Mouse (Mus musculus) forebrain, embryonic 14.5 days (tissue): ENCODE measurements at regions not wholly inside any gene's neighbourhood (a gene's known extent, or its start where the extent isn't known, plus 50 kb on each side); places are given as distances from the start of the nearest gene placed in this dataset.

ENCODE experiments used
- ATAC-seq: fragments of 200-750 bp; cut with Nextera tagmentation; 2 replicates; pipeline ENCODE4 v1.8.0; 2017; ENCODE audit warnings: mild to moderate bottlenecking, moderate library complexity
- DNase-seq: peaks from one replicate; pipeline ENCODE4 v3.0.0-alpha.2; 2015; ENCODE audit warnings: low spot score
- H3K27ac ChIP-seq: fragments of 300-500 bp; sonication (generic); 2 replicates; pipeline ENCODE4 v1.5.1; 2014; ENCODE audit warnings: low read depth, mild to moderate bottlenecking, control low read depth, low read length, moderate library complexity
- H3K27me3 ChIP-seq: fragments of 300-500 bp; sonication (generic); replicated peaks from 2 replicates; pipeline ENCODE4 v1.6.1; 2014; ENCODE audit warnings: low read length, control low read depth, mixed read lengths; ENCODE audit not compliant: control insufficient read depth, insufficient read depth
- H3K36me3 ChIP-seq: fragments of 300-500 bp; sonication (generic); 2 replicates; pipeline ENCODE4 v1.6.1; 2014; ENCODE audit warnings: low read length, control low read depth; ENCODE audit not compliant: control insufficient read depth, insufficient read depth
- H3K4me1 ChIP-seq: fragments of 300-500 bp; sonication (generic); 2 replicates; pipeline ENCODE4 v1.6.1; 2014; ENCODE audit warnings: antibody characterized with exemption, low read length, control low read depth; ENCODE audit not compliant: control insufficient read depth, insufficient read depth
- H3K4me2 ChIP-seq: fragments of 300-500 bp; sonication (generic); 2 replicates; pipeline ENCODE4 v1.6.1; 2014; ENCODE audit warnings: mild to moderate bottlenecking, control low read depth, low read length
- H3K4me3 ChIP-seq: fragments of 300-500 bp; sonication (generic); 2 replicates; pipeline ENCODE4 v1.5.1; 2014; ENCODE audit warnings: low read depth, low read length, control low read depth
- H3K9ac ChIP-seq: fragments of 300-500 bp; sonication (generic); 2 replicates; pipeline ENCODE4 v1.6.1; 2014; ENCODE audit warnings: mild to moderate bottlenecking, low read length, control low read depth, moderate library complexity
- H3K9me3 ChIP-seq: fragments of 300-500 bp; sonication (generic); replicated peaks from 2 replicates; pipeline ENCODE4 v1.6.1; 2016; ENCODE audit warnings: low read length, control low read depth, mixed read lengths; ENCODE audit not compliant: control insufficient read depth
- WGBS: fragments of 180-500 bp; shearing (Covaris S2); extraction: QIAGEN DNeasy Blood & Tissue Kit; methylation state at CpG from one replicate; pipeline ENCODE4 v1.1.7; 2014; 5-methylcytosine and 5-hydroxymethylcytosine counted together

GRCm38 (mm10) chr1:90353325-90353724 is 149.5 kb downstream of the Ackr3 start:
- Histone ChIP-seq H3K27ac (no peak overlapping the region), H3K4me1 (no peaks in the 10 kb centered on the region), H3K36me3 (no peaks in the 10 kb centered on the region), H3K9ac (no peak overlapping the region), H3K9me3 (no peaks in the 10 kb centered on the region), H3K4me2 (no peak overlapping the region), H3K27me3 (no peaks in the 10 kb centered on the region), H3K4me3 (no peak overlapping the region)
- WGBS: 12% methylated on average over 7 of the region's 7 CpGs
- DNase-seq (no peak), ATAC-seq (no peak)

- Histone ChIP-seq H3K36me3 (no peaks in the 10 kb centered on the region), H3K27ac (no peak overlapping the region), H3K4me2 (no peak overlapping the region), H3K9ac (no peak overlapping the region), H3K4me1 (no peaks in the 10 kb centered on the region), H3K9me3 (no peaks in the 10 kb centered on the region), H3K4me3 (no peak overlapping the region), H3K27me3 (no peaks in the 10 kb centered on the region)
- peak; percentile 10; the same call in 1 of the 2 replicates for ATAC-seq
- peak; percentile 78 for DNase-seq
- WGBS: 74% methylated on average over 3 of the region's 3 CpGs
Observed at GRCm38 (mm10) chr1:90356567-90356966, 152.8 kb downstream of the Ackr3 start.

DNA sequence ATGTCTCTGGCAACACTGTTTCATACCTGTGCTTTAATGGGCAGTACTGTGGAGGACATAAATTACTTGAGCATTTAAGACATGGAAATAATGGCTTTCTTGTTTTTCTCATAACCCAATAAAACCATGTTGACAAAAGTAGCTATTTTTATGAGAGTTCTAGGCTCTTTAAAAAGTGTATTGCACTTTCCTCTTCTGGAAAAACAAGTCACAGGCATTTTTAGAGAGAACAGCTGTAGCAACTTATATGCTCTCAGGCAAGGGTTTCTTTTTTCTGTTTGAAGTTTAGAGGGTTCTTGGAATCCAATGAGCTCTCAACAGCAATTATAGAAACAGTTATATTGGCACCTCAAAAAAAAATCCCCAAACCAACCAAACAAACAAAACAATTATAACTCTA is 153.6 kb downstream of the Ackr3 start:
- Histone ChIP-seq H3K27me3 (no peaks in the 10 kb centered on the region), H3K4me3 (no peak overlapping the region), H3K4me1 (no peaks in the 10 kb centered on the region), H3K27ac (no peak overlapping the region), H3K36me3 (no peaks in the 10 kb centered on the region), H3K4me2 (no peak overlapping the region), H3K9ac (no peak overlapping the region), H3K9me3 (no peaks in the 10 kb centered on the region)
- no peak for ATAC-seq
- no peak for DNase-seq

DNA sequence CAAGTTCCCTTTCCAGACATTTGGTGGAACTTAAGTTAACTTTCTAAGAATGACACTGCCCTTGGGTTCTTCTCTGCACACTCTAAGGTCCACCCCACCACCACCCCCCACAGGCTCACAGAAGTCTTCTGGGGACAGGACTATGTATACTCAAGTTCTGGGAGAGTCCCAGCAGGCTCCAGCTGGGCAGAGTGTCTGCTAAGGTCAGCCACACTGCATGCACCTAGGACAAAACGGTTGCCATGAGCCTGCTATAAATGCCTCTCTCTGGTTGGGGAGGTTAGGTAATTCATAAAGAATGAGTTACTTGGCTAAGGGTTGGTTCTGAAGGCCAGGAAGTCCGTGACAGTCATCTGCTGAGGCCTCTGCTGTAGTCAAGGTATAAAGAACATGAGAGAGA is 155.2 kb downstream of the Ackr3 start:
- ATAC-seq: no peak
- Histone ChIP-seq H3K27ac (no peak overlapping the region), H3K4me3 (no peak overlapping the region), H3K9ac (no peak overlapping the region), H3K4me1 (no peaks in the 10 kb centered on the region), H3K4me2 (no peak overlapping the region), H3K9me3 (no peaks in the 10 kb centered on the region), H3K27me3 (no peaks in the 10 kb centered on the region), H3K36me3 (no peaks in the 10 kb centered on the region)
- 70% methylated on average over 2 of the region's 2 CpGs for WGBS
- DNase-seq: no peak

- Histone ChIP-seq H3K27ac (no peak overlapping the region), H3K4me3 (no peak overlapping the region), H3K4me2 (no peak overlapping the region), H3K9me3 (no peaks in the 10 kb centered on the region), H3K4me1 (no peaks in the 10 kb centered on the region), H3K36me3 (no peaks in the 10 kb centered on the region), H3K9ac (no peak overlapping the region), H3K27me3 (no peaks in the 10 kb centered on the region)
- 89% methylated on average over 3 of the region's 3 CpGs for WGBS
- no peak for ATAC-seq
- no peak for DNase-seq
Observed at GRCm38 (mm10) chr1:90360065-90360464, 156.3 kb downstream of the Ackr3 start.

- WGBS: 79% methylated on average over 4 of the region's 4 CpGs
- H3K27me3 ChIP-seq: no peaks in the 10 kb centered on the region
- no peak for ATAC-seq
- H3K9me3 ChIP-seq: no peaks in the 10 kb centered on the region
- H3K4me3 ChIP-seq: no peak overlapping the region
- no peak overlapping the region for H3K4me2 ChIP-seq
- H3K4me1 ChIP-seq: no peaks in the 10 kb centered on the region
- H3K27ac ChIP-seq: no peak overlapping the region
- no peak for DNase-seq
- H3K36me3 ChIP-seq: no peaks in the 10 kb centered on the region
- H3K9ac ChIP-seq: no peak overlapping the region
Observed at GRCm38 (mm10) chr1:90364444-90364843, 160.7 kb downstream of the Ackr3 start.

- H3K36me3 ChIP-seq: no peaks in the 10 kb centered on the region
- no peak overlapping the region for H3K9ac ChIP-seq
- H3K9me3 ChIP-seq: no peaks in the 10 kb centered on the region; the same call in 1 of the 2 replicates
- H3K4me1 ChIP-seq: no peaks in the 10 kb centered on the region
- no peak overlapping the region for H3K27ac ChIP-seq
- H3K27me3 ChIP-seq: no peaks in the 10 kb centered on the region
- no peak overlapping the region for H3K4me2 ChIP-seq
- 86% methylated on average over 10 of the region's 10 CpGs for WGBS
- H3K4me3 ChIP-seq: no peak overlapping the region
- DNase-seq: no peak
- no peak for ATAC-seq
Observed at GRCm38 (mm10) chr1:90368581-90368980, 164.8 kb downstream of the Ackr3 start.

DNA sequence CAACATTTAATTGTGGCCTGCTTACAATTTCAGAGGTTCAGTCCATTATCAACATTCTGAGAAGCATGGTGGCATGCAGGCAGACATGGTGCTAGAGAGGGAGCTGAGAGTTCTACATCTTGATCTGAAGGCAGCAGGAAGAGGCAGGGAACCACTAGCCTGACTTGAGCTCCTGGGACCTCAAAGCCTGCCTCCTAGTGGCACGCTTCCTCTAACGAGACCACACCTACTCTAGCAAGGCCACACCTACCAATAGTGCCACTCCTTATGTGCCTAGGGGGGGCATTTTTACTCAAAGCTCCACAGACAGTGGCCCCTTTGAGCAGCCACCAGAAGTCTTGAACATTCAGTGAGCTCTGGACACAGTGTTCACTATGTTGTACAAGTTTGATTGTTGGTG is 165.5 kb downstream of the Ackr3 start:
- DNase-seq (no peak), ATAC-seq (no peak)
- H3K4me1 ChIP-seq: no peaks in the 10 kb centered on the region
- WGBS: 72% methylated on average over 2 of the region's 2 CpGs
- H3K9ac ChIP-seq: no peak overlapping the region
- no peak overlapping the region for H3K4me3 ChIP-seq
- H3K27me3 ChIP-seq: no peaks in the 10 kb centered on the region
- H3K27ac ChIP-seq: no peak overlapping the region
- no peak overlapping the region for H3K4me2 ChIP-seq
- H3K9me3 ChIP-seq: no peaks in the 10 kb centered on the region; the same call in 1 of the 2 replicates
- no peaks in the 10 kb centered on the region for H3K36me3 ChIP-seq

- no peaks in the 10 kb centered on the region for H3K4me1 ChIP-seq
- no peak for ATAC-seq
- H3K27ac ChIP-seq: no peak overlapping the region
- H3K9ac ChIP-seq: no peak overlapping the region
- no peak overlapping the region for H3K4me2 ChIP-seq
- no peak for DNase-seq
- no peaks in the 10 kb centered on the region for H3K36me3 ChIP-seq
- 85% methylated on average over 5 of the region's 5 CpGs for WGBS
- no peaks in the 10 kb centered on the region; the same call in 1 of the 2 replicates for H3K9me3 ChIP-seq
- no peak overlapping the region for H3K4me3 ChIP-seq
- H3K27me3 ChIP-seq: no peaks in the 10 kb centered on the region
Observed at GRCm38 (mm10) chr1:90370766-90371165, 167.0 kb downstream of the Ackr3 start.
